Mouse (Mus musculus): ENCODE measurements at regions not wholly inside any gene's neighbourhood (a gene's known extent, or its start where the extent isn't known, plus 50 kb on each side); places are given as distances from the start of the nearest gene placed in this dataset.

- no peak for TF ChIP-seq POLR2A (IDR thresholded peaks at IDR 0.05; ENCODE audit: insufficient read depth, low read depth, low read length)
- TF ChIP-seq CTCF (IDR thresholded peaks at IDR 0.05), result no peak
- no peak for TF ChIP-seq EP300 (IDR thresholded peaks at IDR 0.05; ENCODE audit: insufficient read depth, low read depth, low read length)
Observed at GRCm38 (mm10) chr1:183937166-183937565, 75.9 kb upstream of the Dusp10 start.
